Mouse (Mus musculus): Measurements from ENCODE around the gene Ano3. TPM values are rescaled to one million over a fixed set of nuclear protein-coding genes. Genes with fewer than 3 reads are reported as not detected.

Gene Ano3
- polyA plus RNA-seq, 1 experiment from 2014 or later = 0.69 TPM

DNA sequence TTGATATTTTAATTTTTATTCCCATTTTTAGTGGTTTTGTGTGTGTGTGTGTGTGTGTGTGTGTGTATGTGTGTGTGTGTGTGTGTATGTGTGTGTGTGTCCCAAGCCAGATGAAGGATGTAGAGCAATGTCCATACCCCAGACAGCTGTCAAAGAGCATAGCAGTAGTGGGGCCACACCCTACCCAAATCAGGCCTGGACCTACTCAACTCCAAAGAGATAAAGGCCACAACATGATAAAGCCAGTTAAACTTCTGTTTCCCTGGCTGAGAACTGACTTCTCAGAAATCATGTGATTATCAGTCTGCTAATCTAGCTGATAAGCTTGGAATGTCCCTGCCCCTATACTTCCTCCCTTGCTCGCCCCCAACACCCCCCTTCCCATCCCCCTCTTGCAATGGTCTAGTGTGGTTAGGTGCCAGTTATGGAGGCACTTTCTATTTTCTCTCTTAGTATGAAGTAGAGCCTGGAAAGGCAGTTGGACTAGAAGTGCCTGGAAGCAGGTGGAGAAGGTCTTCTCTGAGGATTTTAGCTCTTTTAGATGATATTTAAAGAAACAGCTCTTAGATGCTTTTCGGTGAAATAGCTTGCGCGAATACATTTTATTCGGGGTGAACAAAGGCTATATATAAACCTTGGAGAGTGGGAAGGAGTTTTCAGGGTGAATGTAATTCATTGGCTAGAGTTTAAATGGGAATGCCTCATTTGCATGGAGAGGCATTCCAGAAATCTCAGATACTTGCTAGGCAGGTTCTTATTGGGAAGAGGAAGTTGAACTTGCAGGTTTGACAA lies 144.2 kb downstream of the Ano3 start:
- H3K27me3 ChIP-seq = no peaks in the 10 kb centered on the region
- no peak overlapping the region for H3K4me2 ChIP-seq (replicated peaks)
- H3K9me3 ChIP-seq = no peaks in the 10 kb centered on the region
- H3K9ac ChIP-seq = no peak overlapping the region
- no peak overlapping the region for H3K27ac ChIP-seq
- no peaks in the 10 kb centered on the region for H3K36me3 ChIP-seq
- WGBS = 90% methylated on average over 5 of the region's 5 CpGs
- ATAC-seq (ENCODE audit: insufficient number of reproducible peaks, insufficient read depth, low FRiP score, low TSS enrichment) = no peak
- H3K4me3 ChIP-seq = no peak overlapping the region
- H3K4me1 ChIP-seq = no peaks in the 10 kb centered on the region

DNA sequence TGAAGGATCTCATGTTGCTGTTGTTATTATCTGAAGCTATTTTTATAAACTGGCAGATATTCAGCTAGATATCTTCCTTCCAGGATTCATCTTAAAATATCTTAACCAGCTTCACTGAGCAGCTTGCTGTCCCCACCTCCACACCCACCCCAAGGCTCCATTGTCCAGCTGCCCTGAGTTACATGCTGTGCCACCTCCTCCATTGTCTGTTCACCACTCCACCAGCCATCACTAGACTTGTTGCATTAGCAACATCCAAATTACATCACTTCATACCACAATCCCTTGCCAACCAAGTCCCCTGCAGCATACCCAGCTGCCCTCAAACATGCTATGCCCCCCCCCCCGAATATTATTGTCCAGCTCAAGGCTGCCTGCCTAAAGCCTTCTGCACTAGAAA lies 154.8 kb downstream of the Ano3 start:
- no peaks in the 10 kb centered on the region for H3K27me3 ChIP-seq
- no peak overlapping the region for H3K27ac ChIP-seq
- WGBS = 61% methylated on average over 1 of the region's 1 CpGs
- H3K4me3 ChIP-seq = no peak overlapping the region
- no peaks in the 10 kb centered on the region for H3K9me3 ChIP-seq
- H3K4me2 ChIP-seq (replicated peaks) = no peak overlapping the region
- H3K4me1 ChIP-seq = no peaks in the 10 kb centered on the region
- H3K9ac ChIP-seq = no peak overlapping the region
- ATAC-seq (ENCODE audit: insufficient number of reproducible peaks, insufficient read depth, low FRiP score, low TSS enrichment) = no peak
- no peaks in the 10 kb centered on the region for H3K36me3 ChIP-seq

DNA sequence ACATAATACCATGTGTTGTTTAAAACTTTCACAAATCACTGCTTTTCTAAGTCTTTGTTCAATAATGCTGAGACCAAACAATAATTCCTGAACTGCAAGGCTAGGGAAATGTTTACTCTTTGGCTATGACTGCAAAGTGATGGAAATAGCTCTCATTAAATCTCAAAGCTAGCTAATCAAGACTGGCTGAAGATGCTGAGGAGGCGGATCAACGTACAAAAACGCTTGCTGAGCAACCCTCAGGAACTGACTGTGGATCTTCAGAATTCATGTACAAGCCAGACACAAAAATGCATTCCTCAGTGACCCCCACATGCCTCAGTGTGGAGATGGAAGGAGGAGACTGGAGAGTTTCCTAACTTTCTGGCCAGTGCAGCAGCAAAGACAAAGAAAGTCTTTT lies 155.3 kb downstream of the Ano3 start:
- WGBS = 70% methylated on average over 3 of the region's 3 CpGs

DNA sequence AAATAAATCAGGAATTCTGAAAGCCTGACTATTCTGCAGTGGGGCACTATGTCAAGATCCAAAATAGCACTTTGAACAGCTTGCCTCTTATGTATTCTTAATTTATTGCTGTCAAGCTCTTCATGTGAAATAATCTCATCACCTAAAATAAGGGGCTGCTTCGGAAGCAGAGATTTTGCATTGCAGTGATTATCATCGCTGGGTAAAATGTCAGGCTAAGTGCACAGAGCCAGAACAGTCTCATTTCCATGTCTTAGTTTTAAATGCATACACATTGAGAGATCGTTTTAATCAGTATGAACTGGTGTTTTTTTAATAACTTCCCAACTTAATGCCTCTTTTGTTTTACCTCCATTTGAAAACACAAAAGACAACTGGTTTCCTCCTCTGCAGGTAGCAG lies 163.3 kb downstream of the Ano3 start:
- Histone ChIP-seq H3K9me3 (no peaks in the 10 kb centered on the region), H3K4me1 (no peaks in the 10 kb centered on the region), H3K4me3 (no peak overlapping the region), H3K4me2 (replicated peaks) (no peak overlapping the region), H3K27me3 (no peaks in the 10 kb centered on the region), H3K36me3 (no peaks in the 10 kb centered on the region), H3K9ac (no peak overlapping the region), H3K27ac (no peak overlapping the region)
- 78% methylated on average over 3 of the region's 3 CpGs for WGBS
- ATAC-seq (ENCODE audit: insufficient number of reproducible peaks, insufficient read depth, low FRiP score, low TSS enrichment) = no peak

More for the DNA sequence above, 155.3 kb downstream of the Ano3 start:
- Histone ChIP-seq H3K4me1 (no peaks in the 10 kb centered on the region), H3K4me3 (no peak overlapping the region), H3K4me2 (replicated peaks) (no peak overlapping the region), H3K9me3 (no peaks in the 10 kb centered on the region), H3K36me3 (no peaks in the 10 kb centered on the region), H3K27me3 (no peaks in the 10 kb centered on the region), H3K9ac (no peak overlapping the region), H3K27ac (no peak overlapping the region)
- no peak for ATAC-seq (ENCODE audit: insufficient number of reproducible peaks, insufficient read depth, low FRiP score, low TSS enrichment)

DNA sequence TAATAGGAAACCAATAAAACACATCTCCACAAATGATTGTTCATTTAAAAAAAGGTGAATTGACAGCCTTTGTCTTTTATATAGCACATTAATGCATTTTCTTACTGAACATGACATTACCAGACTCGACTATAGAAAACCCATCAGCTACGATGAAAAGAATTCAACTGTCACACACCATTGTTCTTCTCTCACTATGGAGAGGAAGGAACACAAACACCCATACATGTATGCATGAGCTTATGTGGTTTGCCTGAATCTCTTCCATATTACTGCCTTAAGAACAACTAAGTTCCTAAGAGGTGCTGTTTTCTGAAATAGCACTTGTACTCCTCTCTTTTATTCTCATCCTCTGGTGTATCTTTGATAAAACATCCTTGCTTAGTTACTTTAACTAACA lies 191.3 kb downstream of the Ano3 start:
- Histone ChIP-seq H3K27ac (no peak overlapping the region), H3K4me3 (no peak overlapping the region), H3K36me3 (no peaks in the 10 kb centered on the region), H3K4me1 (no peaks in the 10 kb centered on the region), H3K9ac (no peak overlapping the region), H3K9me3 (no peaks in the 10 kb centered on the region), H3K4me2 (replicated peaks) (no peak overlapping the region), H3K27me3 (no peaks in the 10 kb centered on the region)
- 82% methylated on average over 2 of the region's 2 CpGs for WGBS
- ATAC-seq (ENCODE audit: insufficient number of reproducible peaks, insufficient read depth, low FRiP score, low TSS enrichment) = no peak

DNA sequence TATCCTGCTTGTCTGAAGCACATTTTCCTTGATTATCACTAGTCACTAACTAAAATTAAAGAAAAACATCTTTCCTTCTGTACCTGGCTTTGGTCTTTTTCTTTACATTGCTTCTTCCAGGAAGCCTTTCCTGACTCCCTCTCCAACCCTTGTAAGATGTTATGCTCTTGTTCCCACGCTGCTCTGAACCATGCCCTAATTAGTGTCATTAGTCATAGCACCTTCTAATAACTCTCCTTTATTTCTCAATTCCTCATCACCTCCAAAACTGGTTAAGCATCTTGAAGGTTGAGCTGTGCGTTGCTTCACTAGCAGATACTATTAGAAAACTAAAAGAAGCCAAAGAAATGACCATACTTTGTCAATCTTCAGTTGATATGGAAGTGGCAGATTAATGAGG lies 193.2 kb downstream of the Ano3 start:
- ATAC-seq (ENCODE audit: insufficient number of reproducible peaks, insufficient read depth, low FRiP score, low TSS enrichment) = no peak
- WGBS = 85% methylated on average over 2 of the region's 2 CpGs
- Histone ChIP-seq H3K9ac (no peak overlapping the region), H3K4me1 (no peaks in the 10 kb centered on the region), H3K36me3 (no peaks in the 10 kb centered on the region), H3K27ac (no peak overlapping the region), H3K4me3 (no peak overlapping the region), H3K27me3 (no peaks in the 10 kb centered on the region), H3K9me3 (no peaks in the 10 kb centered on the region), H3K4me2 (replicated peaks) (no peak overlapping the region)

DNA sequence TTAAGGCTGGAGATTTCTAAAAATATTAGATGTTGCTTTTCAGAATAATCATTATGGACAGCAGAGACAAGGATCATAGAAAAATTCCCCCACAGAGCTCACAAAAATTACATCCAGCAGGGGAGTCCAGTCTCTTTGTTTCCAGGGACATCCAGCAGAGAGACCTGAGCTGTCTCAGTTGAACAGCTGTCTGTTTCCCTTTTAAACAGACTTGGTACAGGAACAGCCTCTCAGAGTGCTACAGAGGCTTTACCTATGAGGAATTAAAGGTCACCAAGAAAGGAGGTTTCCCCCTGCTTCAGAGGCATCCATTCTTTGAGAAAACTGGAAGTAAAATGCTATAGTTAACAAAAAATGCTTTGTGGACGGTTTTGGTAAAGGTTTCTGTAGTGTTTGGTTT lies 210.2 kb downstream of the Ano3 start:
- 0 out of 2 replicates have a peak, but pooled peaks cover 5% of the 10 kb centered on the region for H3K4me1 ChIP-seq
- H3K4me2 ChIP-seq (replicated peaks) = no peak overlapping the region
- WGBS = 51% methylated on average over 1 of the region's 1 CpGs
- no peak overlapping the region for H3K9ac ChIP-seq
- H3K9me3 ChIP-seq = no peaks in the 10 kb centered on the region
- no peaks in the 10 kb centered on the region for H3K36me3 ChIP-seq
- no peak overlapping the region for H3K27ac ChIP-seq
- no peak for ATAC-seq (ENCODE audit: insufficient number of reproducible peaks, insufficient read depth, low FRiP score, low TSS enrichment)
- H3K4me3 ChIP-seq = no peak overlapping the region
- H3K27me3 ChIP-seq = no peaks in the 10 kb centered on the region

DNA sequence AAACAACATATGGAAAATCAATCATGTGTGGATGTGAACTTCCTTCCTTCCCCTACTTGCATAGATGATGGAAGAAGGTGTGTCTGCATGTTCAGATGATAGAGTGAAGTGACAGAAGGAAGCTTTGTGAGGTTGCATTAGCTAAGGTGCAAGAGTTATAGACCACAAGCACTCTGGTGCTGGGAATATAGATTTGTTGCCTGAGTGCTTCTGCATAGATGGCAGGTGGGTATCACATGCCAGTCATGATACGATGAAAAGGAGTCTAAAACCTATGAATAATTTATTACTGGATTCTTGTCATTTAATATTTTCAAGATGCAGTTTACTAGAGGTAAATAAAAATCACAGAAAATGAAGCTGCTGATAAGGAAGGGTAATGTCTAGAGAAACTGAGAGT lies 210.9 kb downstream of the Ano3 start:
- no peak for ATAC-seq (ENCODE audit: insufficient number of reproducible peaks, insufficient read depth, low FRiP score, low TSS enrichment)
- Histone ChIP-seq H3K9me3 (no peaks in the 10 kb centered on the region), H3K4me2 (replicated peaks) (no peak overlapping the region), H3K27me3 (no peaks in the 10 kb centered on the region), H3K36me3 (no peaks in the 10 kb centered on the region), H3K4me3 (no peak overlapping the region), H3K9ac (no peak overlapping the region), H3K27ac (no peak overlapping the region), H3K4me1 (0 out of 2 replicates have a peak, but pooled peaks cover 5% of the 10 kb centered on the region)
- 83% methylated on average over 1 of the region's 1 CpGs for WGBS

DNA sequence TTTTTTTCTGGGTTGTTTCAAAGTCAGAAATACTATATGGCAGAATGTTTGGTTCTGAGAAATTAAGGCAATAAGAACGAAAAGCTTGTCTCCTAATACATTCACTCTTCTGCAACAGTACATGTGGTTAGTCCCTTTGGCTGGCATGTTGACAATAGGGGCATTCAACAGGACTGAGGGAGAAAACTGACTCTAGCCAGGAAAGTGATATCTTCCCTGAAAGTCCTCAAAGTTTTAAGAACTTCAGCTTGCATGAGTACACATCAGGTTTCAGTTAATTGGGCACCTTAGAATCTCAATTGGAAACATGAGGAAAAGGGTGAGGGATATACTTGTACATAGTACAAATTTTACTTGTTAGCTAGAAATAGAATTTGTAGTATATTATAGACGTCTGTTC lies 212.7 kb downstream of the Ano3 start:
- ATAC-seq (ENCODE audit: insufficient number of reproducible peaks, insufficient read depth, low FRiP score, low TSS enrichment) = peak; percentile 52; the same call in 1 of the 2 replicates
- 22% methylated on average over 2 of the region's 2 CpGs for WGBS

DNA sequence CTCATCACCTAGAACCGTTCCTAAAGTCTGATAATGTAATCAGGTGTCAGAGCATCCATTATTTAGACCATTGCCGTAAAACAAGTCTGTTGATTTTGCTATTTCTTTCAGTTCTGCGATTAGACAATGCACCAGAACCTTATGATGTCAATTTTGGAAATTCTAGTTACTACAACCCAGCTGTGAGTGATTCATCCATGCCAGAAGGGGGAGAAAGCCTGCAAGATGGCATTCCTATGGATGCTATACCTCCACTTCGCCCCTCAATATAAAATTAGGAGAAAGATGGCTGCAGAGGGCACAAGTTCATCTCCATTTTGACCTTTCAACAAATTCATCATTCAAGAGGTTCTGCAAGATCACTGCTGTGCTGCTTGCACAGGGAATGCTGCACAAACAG lies 213.5 kb downstream of the Ano3 start:
- 0 out of 2 replicates have a peak, but pooled peaks cover 5% of the 10 kb centered on the region for H3K4me1 ChIP-seq
- H3K4me2 ChIP-seq (replicated peaks) = no peak overlapping the region
- H3K9ac ChIP-seq = no peak overlapping the region
- no peak overlapping the region for H3K4me3 ChIP-seq
- ATAC-seq (ENCODE audit: insufficient number of reproducible peaks, insufficient read depth, low FRiP score, low TSS enrichment) = no peak
- no peaks in the 10 kb centered on the region for H3K9me3 ChIP-seq
- WGBS = 68% methylated on average over 4 of the region's 4 CpGs
- no peaks in the 10 kb centered on the region for H3K36me3 ChIP-seq
- H3K27ac ChIP-seq = no peak overlapping the region
- no peaks in the 10 kb centered on the region for H3K27me3 ChIP-seq

More for the DNA sequence above, 212.7 kb downstream of the Ano3 start:
- Histone ChIP-seq H3K9ac (no peak overlapping the region), H3K36me3 (no peaks in the 10 kb centered on the region), H3K27ac (no peak overlapping the region), H3K4me1 (0 out of 2 replicates have a peak, but pooled peaks cover 5% of the 10 kb centered on the region), H3K4me2 (replicated peaks) (no peak overlapping the region), H3K9me3 (no peaks in the 10 kb centered on the region), H3K4me3 (no peak overlapping the region), H3K27me3 (no peaks in the 10 kb centered on the region)

DNA sequence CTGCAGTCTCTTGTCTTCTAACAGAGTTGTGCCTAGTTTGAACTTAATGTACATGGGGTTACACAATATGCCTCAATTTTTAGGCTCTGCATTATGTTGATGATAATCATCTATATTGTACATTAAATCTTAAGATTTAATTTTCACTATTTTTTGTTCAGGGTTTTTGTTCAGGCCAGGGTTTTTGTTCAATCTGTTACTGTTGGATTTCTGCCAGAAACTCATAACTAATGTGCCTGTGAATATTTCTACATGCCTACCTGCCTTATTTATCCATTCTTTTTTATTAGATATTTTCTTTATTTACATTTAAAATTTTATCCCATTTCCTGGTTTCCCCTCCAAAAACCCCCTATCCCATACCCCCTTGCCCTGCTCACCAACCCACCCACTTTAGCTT lies 224.6 kb downstream of the Ano3 start:
- Histone ChIP-seq H3K36me3 (no peaks in the 10 kb centered on the region), H3K27me3 (no peaks in the 10 kb centered on the region), H3K4me1 (no peaks in the 10 kb centered on the region), H3K9ac (no peak overlapping the region), H3K9me3 (no peaks in the 10 kb centered on the region), H3K27ac (no peak overlapping the region), H3K4me3 (no peak overlapping the region), H3K4me2 (replicated peaks) (no peak overlapping the region)
- no peak for ATAC-seq (ENCODE audit: insufficient number of reproducible peaks, insufficient read depth, low FRiP score, low TSS enrichment)

DNA sequence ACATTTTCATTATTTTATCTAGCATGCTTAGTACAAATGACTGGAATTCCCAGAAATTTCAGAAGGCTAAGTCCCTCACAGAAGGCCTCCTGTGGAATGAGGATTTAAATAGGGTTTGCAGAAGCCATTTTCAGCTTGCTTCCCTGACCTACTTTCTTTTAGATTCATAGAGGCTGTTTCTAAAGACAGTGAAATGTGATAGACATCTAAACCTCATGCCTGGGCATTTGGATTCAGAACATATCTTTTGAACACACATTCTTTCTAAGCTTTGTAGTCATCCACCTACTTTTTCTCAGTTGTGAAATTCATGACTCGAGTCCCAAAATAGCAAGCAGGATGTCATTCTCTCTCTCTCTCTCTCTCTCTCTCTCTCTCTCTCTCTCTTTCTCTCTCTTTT lies 228.5 kb downstream of the Ano3 start:
- 78% methylated on average over 1 of the region's 1 CpGs for WGBS
- H3K27me3 ChIP-seq = no peaks in the 10 kb centered on the region
- ATAC-seq (ENCODE audit: insufficient number of reproducible peaks, insufficient read depth, low FRiP score, low TSS enrichment) = no peak
- H3K4me2 ChIP-seq (replicated peaks) = no peak overlapping the region
- no peaks in the 10 kb centered on the region for H3K36me3 ChIP-seq
- no peaks in the 10 kb centered on the region for H3K9me3 ChIP-seq
- no peaks in the 10 kb centered on the region for H3K4me1 ChIP-seq
- no peak overlapping the region for H3K27ac ChIP-seq
- no peak overlapping the region for H3K4me3 ChIP-seq
- H3K9ac ChIP-seq = no peak overlapping the region

Data from embryonic facial prominence, embryonic 12.5 days (tissue).